In the genomic region with DNA sequence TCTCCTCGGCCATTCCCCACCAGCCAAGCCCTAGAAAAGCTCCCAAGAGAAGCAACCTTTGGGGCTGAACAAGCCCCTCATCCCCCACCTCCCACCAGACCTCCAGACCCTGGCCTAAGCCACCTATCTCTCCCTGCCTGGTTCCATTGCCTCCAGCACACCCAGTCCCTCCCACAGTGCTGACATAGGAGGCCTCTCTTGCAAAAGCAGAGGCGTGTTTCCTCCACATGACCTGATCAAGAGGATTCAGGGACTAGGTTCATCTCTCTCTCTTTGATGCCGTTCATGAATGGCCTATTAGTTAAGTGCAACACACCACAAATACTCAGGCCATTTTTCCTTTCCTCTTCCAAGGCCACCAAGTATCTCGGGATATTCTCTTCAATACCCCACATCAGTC, we compare ENCODE assay signal across 22 mouse cellular contexts. TPM values are rescaled to one million over a fixed set of nuclear protein-coding genes. Genes with fewer than 3 reads are reported as not detected.
"Had no signal": no experiment of that assay in that cellular context is flagged by ENCODE, and none has a peak within 500 bp of the region (broad histone marks: within the 10 kb centered on the region; RNA-seq: fewer than 3 reads in every experiment).

No protein-coding gene starts in this region.

- ATAC-seq: lung, postnatal 0 days had no signal

- H3K9ac ChIP-seq: lung, embryonic 15.5 days; midbrain, embryonic 12.5 days; neural tube, embryonic 12.5 days; stomach, embryonic 15.5 days had no signal

- H3K4me3 ChIP-seq: lung, embryonic 15.5 days; megakaryocyte, embryonic 14.5 days; midbrain, embryonic 12.5 days; neural tube, embryonic 12.5 days; stomach, embryonic 15.5 days had no signal

- H3K27ac ChIP-seq: lung, embryonic 15.5 days; macrophage; midbrain, embryonic 12.5 days; neural tube, embryonic 12.5 days; stomach, embryonic 15.5 days; stomach, postnatal 0 days had no signal

- H3K9me3 ChIP-seq: lung, embryonic 15.5 days; neural tube, embryonic 12.5 days; stomach, embryonic 15.5 days had no signal

- H3K4me2 ChIP-seq: lung, embryonic 15.5 days; midbrain, embryonic 12.5 days; neural tube, embryonic 12.5 days; stomach, embryonic 15.5 days had no signal

- DNase-seq: lung, adult 2 months; lung, postnatal 14 days; lung, postnatal 36 days; midbrain, embryonic 14.5 days; right cerebral cortex, postnatal 14 days; thymus, adult 2 months; thymus, postnatal 25 days; thymus, postnatal 4 days had no signal

- H3K36me3 ChIP-seq: lung, embryonic 15.5 days; midbrain, embryonic 12.5 days; neural tube, embryonic 12.5 days; stomach, embryonic 15.5 days had no signal

- H3K4me1 ChIP-seq: lung, embryonic 15.5 days; midbrain, embryonic 12.5 days; neural tube, embryonic 12.5 days; stomach, embryonic 15.5 days had no signal

- H3K27me3 ChIP-seq: midbrain, embryonic 12.5 days; neural tube, embryonic 12.5 days; stomach, embryonic 15.5 days had no signal

RNA-seq across cellular contexts. Expression of gene Nr0b2, which starts 6.7 kb away (rescaled TPM):
- total RNA-seq: midbrain, postnatal 0 days; monocyte, adult 5-6 weeks; neutrophil, adult 5-6 weeks had no signal
- polyA plus RNA-seq: macrophage; midbrain, embryonic 12.5 days; midbrain, embryonic 14.5 days; midbrain, postnatal 0 days; neural tube, embryonic 12.5 days; neural tube, embryonic 14.5 days; urinary bladder, adult 2 months had no signal

RNA-seq across cellular contexts. Expression of gene Kdf1, which starts 41.1 kb away (rescaled TPM):
- total RNA-seq: megakaryocyte progenitor cell, adult 5-6 weeks; monocyte, adult 5-6 weeks; neutrophil, adult 5-6 weeks had no signal
- polyA plus RNA-seq: macrophage had no signal
